ENCODE assay signal across 1 mouse cellular context in the genomic region with DNA sequence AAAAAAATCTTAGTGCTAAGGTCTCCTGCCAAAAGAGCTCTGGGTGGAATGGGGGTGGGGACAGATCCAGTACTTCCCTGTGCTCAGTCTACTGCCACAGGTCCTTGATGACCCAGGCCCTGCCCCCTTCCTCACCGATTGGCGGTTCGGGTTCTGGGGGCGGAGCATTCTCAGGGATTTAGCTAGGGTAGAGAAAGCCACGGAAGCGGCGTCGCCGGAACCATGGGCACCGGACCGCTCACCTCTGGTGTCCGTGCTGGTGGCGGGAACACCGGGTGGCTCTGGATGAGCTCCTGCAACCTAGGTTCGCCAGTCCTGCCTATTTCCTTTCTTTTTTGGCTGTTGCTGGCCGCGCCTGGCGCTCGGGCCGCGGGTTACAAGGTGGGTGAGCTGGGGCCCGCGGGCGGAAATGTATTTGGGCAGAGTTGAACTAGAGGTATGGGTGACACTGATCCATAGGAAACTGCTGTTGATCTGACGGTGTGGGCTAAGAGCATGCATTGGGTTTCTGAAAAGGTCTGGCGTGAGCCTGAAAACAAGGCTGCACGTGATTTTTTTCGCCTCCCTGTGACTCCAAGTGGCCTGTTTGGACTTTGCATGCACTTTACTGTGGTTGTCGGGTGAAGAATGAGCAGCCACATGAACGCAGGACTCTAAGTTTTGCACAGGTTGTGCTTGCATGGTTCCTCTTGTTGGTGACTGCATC.
TF ChIP-seq lines count a peak whose summit lies in the region.

Man2b1 (plus strand) TSS at position 163 of the 706 bp plus-strand sequence.

TF ChIP-seq in CH12.LX, 34 proteins besides CTCF, POLR2A, EP300 and RAD21 (continued from another document):
- TF ChIP-seq ZMIZ1 (IDR thresholded peaks at IDR 0.05; ENCODE audit: low read depth, low read length): peak; percentile 88
- peak; percentile 74 for TF ChIP-seq MAX (IDR thresholded peaks at IDR 0.05; ENCODE audit: low read length)
- TF ChIP-seq HCFC1 (IDR thresholded peaks at IDR 0.05; ENCODE audit: low read depth, low read length): peak; percentile 71
- TF ChIP-seq ZNF384 (IDR thresholded peaks at IDR 0.05; ENCODE audit: low read depth, low read length): no peak
- TF ChIP-seq MAFK (IDR thresholded peaks at IDR 0.05; ENCODE audit: insufficient replicate concordance, low read length): no peak
- TF ChIP-seq MEF2A (IDR thresholded peaks at IDR 0.05; ENCODE audit: borderline replicate concordance, low read depth, low read length): peak; percentile 44; the same call in 1 of the 2 replicates
- peak; percentile 76 for TF ChIP-seq ELF1 (IDR thresholded peaks at IDR 0.05; ENCODE audit: low read depth, low read length)
- peak; percentile 90 for TF ChIP-seq BHLHE40 (IDR thresholded peaks at IDR 0.05; ENCODE audit: low read depth, low read length)
- TF ChIP-seq ETS1 (conservative IDR thresholded peaks at IDR 0.05; ENCODE audit: low read depth, low read length): no peak
- peak; percentile 72 for TF ChIP-seq SIN3A (IDR thresholded peaks at IDR 0.05; ENCODE audit: low read length)
- peak; percentile 49 for TF ChIP-seq CHD2 (IDR thresholded peaks at IDR 0.05; ENCODE audit: low read length)
- TF ChIP-seq TBP (conservative IDR thresholded peaks at IDR 0.05; ENCODE audit: low read depth, low read length): 0 out of 2 replicates have a peak, but pooled peaks have one; percentile 61
- 0 out of 2 replicates have a peak, but pooled peaks have one; percentile 23 for TF ChIP-seq IRF4 (IDR thresholded peaks at IDR 0.05; ENCODE audit: low read depth, low read length)
- TF ChIP-seq POLR2AphosphoS2 (IDR thresholded peaks at IDR 0.05; ENCODE audit: low read depth, low read length): peak; percentile 90
- peak; percentile 79 for TF ChIP-seq MXI1 (IDR thresholded peaks at IDR 0.05; ENCODE audit: low read depth, low read length)
- TF ChIP-seq NRF1 (IDR thresholded peaks at IDR 0.05; ENCODE audit: low read depth, low read length): 0 out of 2 replicates have a peak, but pooled peaks have one; percentile 30
